Mouse (Mus musculus) C2C12 (cell line): ENCODE measurements around the gene Marveld3.

Experiments used
- CTCF ChIP-seq: IDR thresholded peaks from one replicate; pipeline ENCODE4 v1.5.1; 2011; ENCODE audit not compliant: control insufficient read depth, insufficient read depth, insufficient read length
- MAX ChIP-seq: IDR thresholded peaks from one replicate; pipeline ENCODE4 v1.6.1; 2011; ENCODE audit warnings: mild to moderate bottlenecking, control low read depth
- MYOD1 ChIP-seq: IDR thresholded peaks from one replicate; pipeline ENCODE4 v1.6.1; 2011; ENCODE audit warnings: low read depth; ENCODE audit not compliant: control insufficient read depth, insufficient read length
- USF1 ChIP-seq: IDR thresholded peaks from one replicate; pipeline ENCODE4 v1.6.1; 2011; ENCODE audit warnings: low read depth, mild to moderate bottlenecking, control low read depth, moderate library complexity

DNA sequence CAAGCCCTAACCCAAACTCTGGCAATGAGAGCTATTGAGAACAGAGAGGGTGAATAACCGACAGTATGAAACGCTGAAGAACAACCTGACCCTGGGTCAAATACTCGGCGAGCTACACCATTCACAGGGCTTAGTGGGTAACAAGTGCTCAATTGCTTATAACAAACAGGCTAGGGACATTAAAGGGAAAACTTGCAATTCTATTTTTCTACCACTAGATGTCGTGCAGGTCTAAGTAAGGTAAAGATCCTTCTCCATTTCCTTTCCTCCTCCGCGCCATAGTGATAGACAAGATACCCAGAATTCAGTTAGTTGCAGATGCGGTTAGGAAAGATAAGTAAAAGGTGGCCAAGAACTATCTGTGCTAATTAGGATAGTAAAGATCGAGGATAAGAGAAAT lies 8.3 kb upstream of the Marveld3 start:
- TF ChIP-seq CTCF, result peak; percentile 6
- no peak for TF ChIP-seq MAX
- TF ChIP-seq MYOD1, result no peak
- no peak for TF ChIP-seq USF1
